In the genomic region with DNA sequence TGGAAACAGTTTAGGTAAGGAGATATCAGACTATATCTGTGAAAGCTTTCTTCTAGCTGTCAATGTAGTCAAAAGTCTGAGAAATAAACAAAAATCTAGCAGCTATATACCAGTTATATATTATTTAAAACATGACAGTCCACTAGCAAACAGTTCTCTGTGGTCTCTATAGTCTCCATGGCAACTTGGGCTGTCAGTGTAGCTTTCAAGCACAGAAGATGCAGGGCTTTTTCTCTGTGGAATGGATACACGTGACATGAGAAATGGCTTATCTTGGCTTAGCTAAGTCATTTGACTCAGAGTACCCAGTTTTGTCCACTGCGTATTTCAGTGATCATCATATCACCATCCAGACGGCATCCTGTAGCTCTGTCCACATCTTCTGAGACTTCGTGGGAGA, we compare ENCODE assay signal across 22 mouse cellular contexts.
DNase-seq lines count a peak whose midpoint lies in the region; ATAC-seq and TF ChIP-seq lines count a peak whose summit lies in the region.
"Had no signal": no experiment of that assay in that cellular context is flagged by ENCODE, and none has a peak within 500 bp of the region (broad histone marks: within the 10 kb centered on the region; RNA-seq: fewer than 3 reads in every experiment).

No protein-coding gene starts in this region.

- H3K9ac ChIP-seq in midbrain, embryonic 11.5 days (ENCODE audit: low read length): no peak overlapping the region
- no peak overlapping the region for H3K9ac ChIP-seq in midbrain, embryonic 13.5 days (replicated peaks)
- no peak overlapping the region for H3K9ac ChIP-seq in midbrain, embryonic 14.5 days (replicated peaks; ENCODE audit: low read length)
- H3K9ac ChIP-seq in midbrain, postnatal 0 days (replicated peaks; ENCODE audit: low read length, poor library complexity, severe bottlenecking): no peak overlapping the region
- H3K9ac ChIP-seq: forebrain, embryonic 13.5 days; heart, embryonic 12.5 days; heart, embryonic 15.5 days; hindbrain, embryonic 14.5 days had no signal

- no peak for TF ChIP-seq POLR2A in brain, embryonic 14.5 days (IDR thresholded peaks at IDR 0.05; ENCODE audit: borderline replicate concordance, extremely low read depth, insufficient read depth, insufficient read length, poor library complexity, severe bottlenecking)
- TF ChIP-seq POLR2A in kidney, adult 2 months (IDR thresholded peaks at IDR 0.05; ENCODE audit: low read depth, low read length): no peak

- 0 out of 2 replicates have a peak, but pooled peaks have one; percentile 42 for ATAC-seq in midbrain, embryonic 11.5 days (ENCODE audit: low FRiP score)
- no peak for ATAC-seq in midbrain, embryonic 13.5 days
- no peak for ATAC-seq in midbrain, embryonic 14.5 days (ENCODE audit: low FRiP score, low TSS enrichment)
- ATAC-seq in midbrain, postnatal 0 days (ENCODE audit: low FRiP score): peak; percentile 70
- ATAC-seq: CD4-positive, CD25-positive, alpha-beta regulatory T cell, adult 4 months; forebrain, embryonic 13.5 days had no signal

- H3K4me3 ChIP-seq in midbrain, embryonic 11.5 days (ENCODE audit: low read depth, low read length): no peak overlapping the region
- no peak overlapping the region for H3K4me3 ChIP-seq in midbrain, embryonic 13.5 days (replicated peaks)
- no peak overlapping the region for H3K4me3 ChIP-seq in midbrain, embryonic 14.5 days (replicated peaks; ENCODE audit: low read depth, low read length)
- no peak overlapping the region for H3K4me3 ChIP-seq in midbrain, postnatal 0 days (ENCODE audit: low read depth, low read length)
- no peak overlapping the region for H3K4me3 ChIP-seq in kidney, adult 2 months (ENCODE audit: insufficient read depth, low read depth, low read length)
- H3K4me3 ChIP-seq: forebrain, embryonic 10.5 days; forebrain, embryonic 13.5 days; heart, embryonic 12.5 days; heart, embryonic 15.5 days; hindbrain, embryonic 10.5 days had no signal

- H3K27ac ChIP-seq in midbrain, embryonic 11.5 days (ENCODE audit: low read depth, low read length): no peak overlapping the region
- H3K27ac ChIP-seq in midbrain, embryonic 13.5 days: no peak overlapping the region
- no peak overlapping the region for H3K27ac ChIP-seq in midbrain, embryonic 14.5 days (replicated peaks; ENCODE audit: low read depth, low read length)
- H3K27ac ChIP-seq in midbrain, postnatal 0 days (ENCODE audit: low read depth, low read length): no peak overlapping the region
- no peak overlapping the region for H3K27ac ChIP-seq in kidney, adult 2 months (ENCODE audit: insufficient read depth, low read depth, low read length)
- H3K27ac ChIP-seq: forebrain, embryonic 10.5 days; forebrain, embryonic 13.5 days; heart, embryonic 15.5 days; hindbrain, embryonic 10.5 days; hindbrain, embryonic 14.5 days had no signal

- no peaks in the 10 kb centered on the region for H3K27me3 ChIP-seq in midbrain, embryonic 11.5 days (ENCODE audit: control insufficient read depth, insufficient read depth, low read length)
- no peaks in the 10 kb centered on the region for H3K27me3 ChIP-seq in midbrain, embryonic 13.5 days
- H3K27me3 ChIP-seq in midbrain, embryonic 14.5 days (ENCODE audit: control insufficient read depth, insufficient read depth, low read length): no peaks in the 10 kb centered on the region
- no peaks in the 10 kb centered on the region for H3K27me3 ChIP-seq in midbrain, postnatal 0 days (ENCODE audit: insufficient read depth, low read length)
- no peaks in the 10 kb centered on the region for H3K27me3 ChIP-seq in kidney, adult 2 months (replicated peaks; ENCODE audit: control insufficient read depth, insufficient read depth, low read length)
- H3K27me3 ChIP-seq: forebrain, embryonic 13.5 days; heart, embryonic 12.5 days; heart, embryonic 15.5 days had no signal

- H3K9me3 ChIP-seq in midbrain, embryonic 11.5 days (ENCODE audit: control insufficient read depth, low read length): no peaks in the 10 kb centered on the region
- H3K9me3 ChIP-seq in midbrain, embryonic 13.5 days: no peaks in the 10 kb centered on the region
- no peaks in the 10 kb centered on the region for H3K9me3 ChIP-seq in midbrain, embryonic 14.5 days (ENCODE audit: control insufficient read depth, low read length)
- no peaks in the 10 kb centered on the region for H3K9me3 ChIP-seq in midbrain, postnatal 0 days (ENCODE audit: low read length)
- H3K9me3 ChIP-seq: forebrain, embryonic 10.5 days; forebrain, embryonic 13.5 days; heart, embryonic 12.5 days; heart, embryonic 15.5 days; hindbrain, embryonic 10.5 days had no signal

- no peak for TF ChIP-seq CTCF in brain, embryonic 14.5 days (IDR thresholded peaks at IDR 0.05; ENCODE audit: borderline replicate concordance, extremely low read depth, insufficient read depth, insufficient read length)
- no peak for TF ChIP-seq CTCF in midbrain, postnatal 0 days (IDR thresholded peaks at IDR 0.05)
- TF ChIP-seq CTCF in kidney, adult 2 months (conservative IDR thresholded peaks at IDR 0.05; ENCODE audit: insufficient read depth, insufficient read length, low read depth, low read length): no peak

- no peak for DNase-seq in midbrain, embryonic 11.5 days (ENCODE audit: low spot score, missing footprints)
- DNase-seq in brain, embryonic 14.5 days (ENCODE audit: low read depth): peak; percentile 31
- peak; percentile 29 for DNase-seq in midbrain, embryonic 14.5 days
- DNase-seq in midbrain, postnatal 0 days (ENCODE audit: low spot score): peak; percentile 31
- DNase-seq in kidney, adult 2 months: no peak
- DNase-seq: adrenal gland, adult 2 months; adrenal gland, postnatal 14 days; cerebellum, adult 18-20 months; cerebellum, adult 9-10 months; cerebellum, postnatal 14 days; gastrocnemius, postnatal 25 days; heart, adult 18-20 months; heart, postnatal 10 days; heart, postnatal 36 days had no signal

- H3K36me3 ChIP-seq in midbrain, embryonic 11.5 days (ENCODE audit: control insufficient read depth, insufficient read depth, low read length): no peaks in the 10 kb centered on the region
- no peaks in the 10 kb centered on the region for H3K36me3 ChIP-seq in midbrain, embryonic 13.5 days
- no peaks in the 10 kb centered on the region for H3K36me3 ChIP-seq in midbrain, embryonic 14.5 days (ENCODE audit: control insufficient read depth, insufficient read depth, low read length)
- no peaks in the 10 kb centered on the region for H3K36me3 ChIP-seq in midbrain, postnatal 0 days (ENCODE audit: insufficient read depth, low read length)
- H3K36me3 ChIP-seq in kidney, adult 2 months (ENCODE audit: control insufficient read depth, insufficient read depth, low read length): no peaks in the 10 kb centered on the region
- H3K36me3 ChIP-seq: forebrain, embryonic 10.5 days; heart, embryonic 12.5 days; heart, embryonic 15.5 days; hindbrain, embryonic 10.5 days had no signal

- WGBS in midbrain, embryonic 11.5 days: 81% methylated on average over 4 of the region's 4 CpGs
- WGBS in midbrain, embryonic 13.5 days: 66% methylated on average over 4 of the region's 4 CpGs
- 54% methylated on average over 4 of the region's 4 CpGs for WGBS in midbrain, embryonic 14.5 days
- 45% methylated on average over 4 of the region's 4 CpGs for whole genome bisulfite sequencing in midbrain, postnatal 0 days
- WGBS in kidney, adult 2 months: 75% methylated on average over 4 of the region's 4 CpGs

- no peaks in the 10 kb centered on the region for H3K4me1 ChIP-seq in midbrain, embryonic 11.5 days (ENCODE audit: control insufficient read depth, insufficient read depth, low read length)
- H3K4me1 ChIP-seq in midbrain, embryonic 13.5 days (replicated peaks): no peaks in the 10 kb centered on the region
- no peaks in the 10 kb centered on the region for H3K4me1 ChIP-seq in midbrain, embryonic 14.5 days (ENCODE audit: control insufficient read depth, insufficient read depth, low read length)
- H3K4me1 ChIP-seq in midbrain, postnatal 0 days (ENCODE audit: insufficient read depth, low read length): no peaks in the 10 kb centered on the region
- no peaks in the 10 kb centered on the region for H3K4me1 ChIP-seq in kidney, adult 2 months (ENCODE audit: control insufficient read depth, insufficient read depth, low read length)
- H3K4me1 ChIP-seq: forebrain, embryonic 10.5 days; forebrain, embryonic 13.5 days; heart, embryonic 12.5 days; heart, embryonic 15.5 days; hindbrain, embryonic 10.5 days had no signal

- H3K4me2 ChIP-seq in midbrain, embryonic 11.5 days: no peak overlapping the region
- no peak overlapping the region for H3K4me2 ChIP-seq in midbrain, embryonic 13.5 days (replicated peaks)
- no peak overlapping the region for H3K4me2 ChIP-seq in midbrain, embryonic 14.5 days (ENCODE audit: low read length)
- no peak overlapping the region for H3K4me2 ChIP-seq in midbrain, postnatal 0 days (ENCODE audit: low read depth, low read length, poor library complexity, severe bottlenecking)
- H3K4me2 ChIP-seq: forebrain, embryonic 13.5 days; heart, embryonic 12.5 days; heart, embryonic 15.5 days; hindbrain, embryonic 14.5 days had no signal

Comparison
In these comparisons a context has a peak if more than half of its experiments do, and no peak if none do; other contexts are left out.
1. ATAC-seq: peak in midbrain, embryonic 11.5 days (single experiment) and midbrain, postnatal 0 days (single experiment); none in midbrain, embryonic 13.5 days (single experiment) and midbrain, embryonic 14.5 days (single experiment).
2. DNase-seq: peak in brain, embryonic 14.5 days (single experiment), midbrain, embryonic 14.5 days (single experiment) and midbrain, postnatal 0 days (single experiment); none in midbrain, embryonic 11.5 days (single experiment) and kidney, adult 2 months (single experiment).